Mouse (Mus musculus): ENCODE data around the gene Pde4a. TPM values are rescaled to one million over a fixed set of nuclear protein-coding genes. Genes with fewer than 3 reads are reported as not detected.
A peak's percentile ranks its signal among the peaks of the same experiment; 100 is the strongest.
"Not testable (repeated sequence)": the region's sequence is repeated elsewhere in the genome, so short reads cannot be mapped to it uniquely, and the experiment has no call there.

Pde4a gene
- polyA plus RNA-seq, 1 experiment: 7.4 TPM

DNA sequence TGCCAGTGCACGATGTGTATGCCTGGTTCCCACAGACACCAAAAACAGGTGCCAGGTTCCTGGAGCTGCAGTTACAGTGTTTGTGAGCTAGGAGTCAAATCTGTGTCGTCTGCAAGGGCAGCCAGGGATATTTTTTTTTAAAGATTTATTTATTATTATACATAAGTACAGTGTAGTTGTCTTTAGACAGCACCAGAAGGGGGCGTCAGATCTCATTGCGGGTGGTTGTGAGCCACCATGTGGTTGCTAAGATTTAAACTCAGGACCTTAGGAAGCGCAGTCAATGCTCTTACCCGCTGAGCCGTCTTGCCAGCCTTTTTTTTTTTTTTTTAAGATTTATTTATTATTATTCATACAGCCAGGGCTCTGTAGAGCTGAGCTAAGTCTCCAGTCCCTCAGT, 24.4 kb downstream of the Pde4a start:
- H3ac ChIP-seq (ENCODE audit: control insufficient read depth, insufficient read length, low read depth): no peak overlapping the region
- no peaks in the 10 kb centered on the region for H3K27me3 ChIP-seq (ENCODE audit: control insufficient read depth, insufficient read depth, insufficient read length)
- no peaks in the 10 kb centered on the region for H3K79me3 ChIP-seq (ENCODE audit: low read depth)
- no peaks in the 10 kb centered on the region for H3K36me3 ChIP-seq (ENCODE audit: control insufficient read depth, insufficient read depth)
- H3K4me3 ChIP-seq (ENCODE audit: insufficient read depth, poor library complexity, severe bottlenecking): no peak overlapping the region
- no peaks in the 10 kb centered on the region for H3K79me2 ChIP-seq (ENCODE audit: control insufficient read depth, insufficient read depth)
- TF ChIP-seq CEBPB (IDR thresholded peaks at IDR 0.05; ENCODE audit: low read depth): no peak
- TF ChIP-seq FOSL1 (IDR thresholded peaks at IDR 0.05; ENCODE audit: insufficient read depth, low read length, poor library complexity, severe bottlenecking): no peak
- no peak for TF ChIP-seq MAX (IDR thresholded peaks at IDR 0.05)
- no peak for TF ChIP-seq USF1 (IDR thresholded peaks at IDR 0.05; ENCODE audit: low read depth)
- TF ChIP-seq CTCF (IDR thresholded peaks at IDR 0.05; ENCODE audit: control insufficient read depth, insufficient read depth, insufficient read length): no peak
- no peak for TF ChIP-seq MYOG (IDR thresholded peaks at IDR 0.05; ENCODE audit: control insufficient read depth, extremely low read depth, insufficient read length)
- no peak for TF ChIP-seq MYOD1 (IDR thresholded peaks at IDR 0.05; ENCODE audit: control insufficient read depth, insufficient read length, low read depth)

DNA sequence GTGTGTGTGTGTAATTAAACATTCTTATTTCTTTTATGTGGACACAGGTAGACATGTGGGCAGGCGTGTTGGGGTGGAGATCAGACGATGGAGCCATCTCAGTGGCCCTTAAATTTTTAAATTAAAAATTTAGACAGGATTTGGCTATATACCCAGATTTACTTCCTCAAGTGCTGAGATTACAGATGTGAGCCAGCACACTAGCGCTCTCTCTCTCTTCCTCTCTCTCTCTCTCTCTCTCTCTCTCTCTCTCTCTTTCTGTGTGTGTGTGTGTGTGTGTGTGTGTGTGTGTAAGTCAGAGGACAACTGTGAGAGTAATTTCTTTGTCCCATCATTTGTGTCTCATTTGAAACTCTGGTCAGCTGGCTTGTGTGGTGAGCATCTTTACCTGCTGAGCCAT, 25.2 kb downstream of the Pde4a start:
- Histone ChIP-seq H3K36me3 (ENCODE audit: control insufficient read depth, insufficient read depth) (no peaks in the 10 kb centered on the region), H3K27me3 (ENCODE audit: control insufficient read depth, insufficient read depth, insufficient read length) (no peaks in the 10 kb centered on the region), H3ac (ENCODE audit: control insufficient read depth, insufficient read length, low read depth) (no peak overlapping the region), H3K4me3 (ENCODE audit: insufficient read depth, poor library complexity, severe bottlenecking) (no peak overlapping the region), H3K79me3 (ENCODE audit: low read depth) (no peaks in the 10 kb centered on the region), H3K79me2 (ENCODE audit: control insufficient read depth, insufficient read depth) (no peaks in the 10 kb centered on the region)
- no peak for TF ChIP-seq USF1 (IDR thresholded peaks at IDR 0.05; ENCODE audit: low read depth)
- no peak for TF ChIP-seq CEBPB (IDR thresholded peaks at IDR 0.05; ENCODE audit: low read depth)
- no peak for TF ChIP-seq FOSL1 (IDR thresholded peaks at IDR 0.05; ENCODE audit: insufficient read depth, low read length, poor library complexity, severe bottlenecking)
- TF ChIP-seq MAX (IDR thresholded peaks at IDR 0.05): no peak
- no peak for TF ChIP-seq MYOD1 (IDR thresholded peaks at IDR 0.05; ENCODE audit: control insufficient read depth, insufficient read length, low read depth)
- TF ChIP-seq CTCF (IDR thresholded peaks at IDR 0.05; ENCODE audit: control insufficient read depth, insufficient read depth, insufficient read length): no peak
- TF ChIP-seq MYOG (IDR thresholded peaks at IDR 0.05; ENCODE audit: control insufficient read depth, extremely low read depth, insufficient read length): no peak

DNA sequence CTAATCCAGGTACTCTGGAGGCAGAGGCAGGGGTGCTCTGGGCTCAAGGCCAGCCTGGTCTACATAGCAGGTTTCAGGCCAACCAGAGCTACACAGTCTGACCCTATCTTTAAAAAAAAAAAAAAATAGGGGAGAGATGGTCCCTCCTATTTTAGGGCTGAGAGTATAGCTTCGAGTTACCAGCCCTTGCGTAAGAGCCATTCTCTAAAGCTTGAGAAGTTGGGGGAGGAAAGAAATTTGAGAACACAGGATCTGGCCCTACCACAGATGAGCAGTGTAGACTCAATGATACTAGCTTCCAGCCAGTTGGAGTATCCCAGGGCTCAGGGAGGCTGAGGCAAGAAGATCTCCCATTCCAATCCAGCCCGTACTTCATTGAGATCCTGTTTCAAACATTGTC, 28.3 kb downstream of the Pde4a start:
- Histone ChIP-seq H3K79me2 (ENCODE audit: control insufficient read depth, insufficient read depth) (no peaks in the 10 kb centered on the region), H3K36me3 (ENCODE audit: control insufficient read depth, insufficient read depth) (no peaks in the 10 kb centered on the region), H3K79me3 (ENCODE audit: low read depth) (no peaks in the 10 kb centered on the region), H3K4me3 (ENCODE audit: insufficient read depth, poor library complexity, severe bottlenecking) (no peak overlapping the region), H3K27me3 (ENCODE audit: control insufficient read depth, insufficient read depth, insufficient read length) (no peaks in the 10 kb centered on the region), H3ac (ENCODE audit: control insufficient read depth, insufficient read length, low read depth) (no peak overlapping the region)
- TF ChIP-seq CEBPB (IDR thresholded peaks at IDR 0.05; ENCODE audit: low read depth): peak; percentile 47
- no peak for TF ChIP-seq MAX (IDR thresholded peaks at IDR 0.05)
- no peak for TF ChIP-seq MYOG (IDR thresholded peaks at IDR 0.05; ENCODE audit: control insufficient read depth, extremely low read depth, insufficient read length)

DNA sequence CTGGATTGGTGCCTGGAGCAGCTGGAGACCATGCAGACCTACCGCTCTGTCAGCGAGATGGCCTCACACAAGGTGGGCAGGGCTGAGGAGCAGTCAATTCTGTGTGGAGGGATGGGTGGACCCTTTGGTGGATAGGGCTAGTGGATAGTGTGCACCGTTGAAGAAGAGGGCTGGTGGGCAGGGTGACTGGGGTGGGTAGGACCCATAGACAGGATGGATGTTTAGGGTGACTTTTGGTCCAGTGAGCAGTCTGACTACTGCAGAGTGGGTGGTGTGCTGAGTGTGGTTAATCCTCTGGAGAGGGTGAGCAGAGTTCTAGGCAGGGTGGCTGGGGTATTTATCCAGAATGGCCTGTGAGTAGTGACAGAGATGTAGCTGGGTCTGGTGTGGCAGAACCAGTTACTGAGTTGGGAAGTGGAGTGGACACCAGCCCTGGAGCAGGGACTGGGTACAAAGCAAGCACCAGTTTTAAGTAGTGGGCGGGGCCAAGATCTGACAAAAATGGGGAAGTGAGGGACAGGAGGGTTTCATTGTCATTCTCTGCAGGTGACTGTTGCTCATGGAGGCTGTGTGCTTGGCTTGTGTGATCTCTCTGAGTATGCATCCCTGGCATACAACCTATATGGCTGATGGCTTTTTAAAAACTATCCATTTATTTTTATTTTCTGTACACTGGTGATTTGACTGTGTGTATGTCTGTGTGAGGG, 29.4 kb downstream of the Pde4a start:
- no peaks in the 10 kb centered on the region for H3K79me2 ChIP-seq (ENCODE audit: control insufficient read depth, insufficient read depth)
- no peaks in the 10 kb centered on the region for H3K79me3 ChIP-seq (ENCODE audit: low read depth)
- no peak overlapping the region for H3K4me3 ChIP-seq (ENCODE audit: insufficient read depth, poor library complexity, severe bottlenecking)
- TF ChIP-seq MAX (IDR thresholded peaks at IDR 0.05) (no peak), CEBPB (IDR thresholded peaks at IDR 0.05; ENCODE audit: low read depth) (no peak)
- H3K36me3 ChIP-seq (ENCODE audit: control insufficient read depth, insufficient read depth): no peaks in the 10 kb centered on the region
- no peaks in the 10 kb centered on the region for H3K27me3 ChIP-seq (ENCODE audit: control insufficient read depth, insufficient read depth, insufficient read length)
- H3ac ChIP-seq (ENCODE audit: control insufficient read depth, insufficient read length, low read depth): no peak overlapping the region

DNA sequence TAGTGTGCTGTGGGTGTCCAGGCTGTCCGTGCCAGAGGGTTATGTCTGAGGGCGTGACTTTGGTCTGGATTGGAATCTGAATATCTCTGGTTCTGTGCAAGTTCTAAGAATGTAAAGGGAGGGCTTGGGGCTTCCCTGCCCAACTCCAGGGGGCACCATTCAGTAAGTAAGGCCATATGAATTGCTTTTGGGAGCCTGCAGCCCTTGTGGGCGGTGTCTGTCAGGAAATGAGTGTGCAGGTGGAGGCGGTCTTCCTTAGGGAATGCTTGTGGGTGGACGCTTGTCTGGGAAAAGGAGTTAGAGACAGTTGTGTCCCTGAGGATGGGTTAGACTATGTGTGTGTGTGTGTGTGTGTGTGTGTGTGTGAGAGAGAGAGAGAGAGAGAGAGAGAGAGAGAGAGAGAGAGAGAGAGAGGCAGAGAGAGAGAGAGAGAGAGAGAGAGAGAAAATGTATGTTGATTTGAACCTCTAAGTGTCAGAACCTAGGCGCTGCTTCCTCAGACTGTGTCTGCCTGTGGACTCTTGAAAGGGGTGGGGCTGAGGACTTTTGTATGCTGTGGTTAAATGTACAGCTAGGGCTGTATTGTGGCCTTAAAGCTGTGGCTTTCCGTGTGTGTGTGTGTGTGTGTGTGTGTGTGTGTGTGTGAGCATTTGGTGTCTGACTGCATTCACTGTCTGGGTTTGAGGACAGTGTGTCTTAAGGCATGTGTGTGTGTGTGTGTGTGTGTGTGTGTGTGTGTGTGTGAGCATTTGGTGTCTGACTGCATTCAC, 30.4 kb downstream of the Pde4a start:
- H3K27me3 ChIP-seq (ENCODE audit: control insufficient read depth, insufficient read depth, insufficient read length); H3K79me2 ChIP-seq (ENCODE audit: control insufficient read depth, insufficient read depth); H3ac ChIP-seq (ENCODE audit: control insufficient read depth, insufficient read length, low read depth); H3K4me3 ChIP-seq (ENCODE audit: insufficient read depth, poor library complexity, severe bottlenecking); H3K36me3 ChIP-seq (ENCODE audit: control insufficient read depth, insufficient read depth); H3K79me3 ChIP-seq (ENCODE audit: low read depth): not testable (repeated sequence)

DNA sequence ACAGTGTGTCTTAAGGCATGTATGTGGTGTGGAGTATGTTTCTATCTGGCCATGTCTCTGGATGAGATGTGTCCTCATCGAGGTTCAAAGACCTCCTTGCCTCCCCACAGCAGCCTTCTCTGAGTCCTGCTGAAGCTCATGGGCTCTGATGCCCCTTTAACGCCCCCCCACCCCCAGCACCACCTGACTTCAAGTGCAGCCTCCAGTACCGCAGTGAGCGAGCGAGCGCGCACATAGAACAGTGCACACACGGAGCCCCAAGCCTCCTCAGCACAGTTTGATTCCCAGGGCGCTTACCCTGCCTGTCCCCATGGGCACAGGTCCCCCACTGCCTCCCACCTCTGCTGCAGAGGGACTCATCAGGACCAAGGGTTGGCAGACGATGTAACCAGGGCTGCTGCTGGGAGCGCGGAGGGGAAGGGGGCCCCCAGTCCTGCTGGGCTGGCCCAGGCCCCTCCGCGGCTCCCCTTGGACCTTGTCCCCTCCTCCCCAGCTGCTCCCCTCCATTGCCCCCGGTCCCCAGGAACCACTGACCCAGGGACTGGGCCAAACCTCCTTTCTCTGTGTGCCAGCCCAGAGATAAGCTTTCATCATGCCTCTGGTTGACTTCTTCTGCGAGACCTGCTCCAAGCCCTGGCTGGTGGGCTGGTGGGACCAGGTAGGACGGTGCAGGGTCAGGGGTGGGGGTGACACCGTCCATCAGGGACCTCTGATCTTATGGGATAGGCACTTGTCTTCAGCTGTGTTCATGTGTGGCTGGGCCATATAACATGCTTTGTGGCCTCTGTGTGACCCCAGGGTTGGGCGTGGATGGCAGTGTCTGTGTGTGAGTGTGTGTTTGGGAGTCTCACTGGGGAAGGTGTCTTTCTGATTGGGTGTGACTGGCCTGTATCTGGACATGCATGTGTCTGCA, 31.3 kb downstream of the Pde4a start:
- H3K4me3 ChIP-seq (ENCODE audit: insufficient read depth, poor library complexity, severe bottlenecking): no peak overlapping the region
- TF ChIP-seq MYOG (IDR thresholded peaks at IDR 0.05; ENCODE audit: control insufficient read depth, extremely low read depth, insufficient read length) (no peak), CEBPB (IDR thresholded peaks at IDR 0.05; ENCODE audit: low read depth) (no peak), CTCF (IDR thresholded peaks at IDR 0.05; ENCODE audit: control insufficient read depth, insufficient read depth, insufficient read length) (no peak), FOSL1 (IDR thresholded peaks at IDR 0.05; ENCODE audit: insufficient read depth, low read length, poor library complexity, severe bottlenecking) (no peak)
- H3K79me3 ChIP-seq (ENCODE audit: low read depth): no peaks in the 10 kb centered on the region
- no peaks in the 10 kb centered on the region for H3K27me3 ChIP-seq (ENCODE audit: control insufficient read depth, insufficient read depth, insufficient read length)
- no peak overlapping the region for H3ac ChIP-seq (ENCODE audit: control insufficient read depth, insufficient read length, low read depth)
- H3K79me2 ChIP-seq (ENCODE audit: control insufficient read depth, insufficient read depth): no peaks in the 10 kb centered on the region
- H3K36me3 ChIP-seq (ENCODE audit: control insufficient read depth, insufficient read depth): no peaks in the 10 kb centered on the region

Measured in C2C12 (cell line).